Mouse (Mus musculus) hindbrain, embryonic 11.5 days (tissue): ENCODE data around the gene Eif4h. TPM values are rescaled to one million over a fixed set of nuclear protein-coding genes. Genes with fewer than 3 reads are reported as not detected.

Source experiments
- ATAC-seq: fragments of 200-750 bp; cut with Nextera tagmentation; 2 replicates; pipeline ENCODE4 v1.8.0; 2017; ENCODE audit warnings: mild to moderate bottlenecking, moderate TSS enrichment, moderate library complexity; ENCODE audit not compliant: low FRiP score
- DNase-seq: peaks from one replicate; pipeline ENCODE4 v3.0.0-alpha.2; 2015; ENCODE audit warnings: low spot score
- H3K27ac ChIP-seq: fragments of 300-500 bp; sonication (generic); 2 replicates; pipeline ENCODE4 v1.5.1; 2014; ENCODE audit warnings: mild to moderate bottlenecking, low read depth, low read length
- H3K27me3 ChIP-seq: fragments of 300-500 bp; sonication (generic); 2 replicates; pipeline ENCODE4 v1.6.1; 2014; ENCODE audit warnings: mild to moderate bottlenecking, low read length, moderate library complexity, mixed read lengths; ENCODE audit not compliant: control insufficient read depth, insufficient read depth
- H3K36me3 ChIP-seq: fragments of 300-500 bp; sonication (generic); 2 replicates; pipeline ENCODE4 v1.6.1; 2014; ENCODE audit warnings: mild to moderate bottlenecking, low read length, moderate library complexity, mixed read lengths; ENCODE audit not compliant: control insufficient read depth, insufficient read depth
- H3K4me1 ChIP-seq: fragments of 300-500 bp; sonication (generic); replicated peaks from 2 replicates; pipeline ENCODE4 v1.6.1; 2014; ENCODE audit warnings: low read length, mixed read lengths; ENCODE audit not compliant: control insufficient read depth, insufficient read depth
- H3K4me2 ChIP-seq: fragments of 300-500 bp; sonication (generic); replicated peaks from 2 replicates; pipeline ENCODE4 v1.6.1; 2014; ENCODE audit warnings: mild to moderate bottlenecking, low read depth, low read length
- H3K4me3 ChIP-seq: fragments of 300-500 bp; sonication (generic); 2 replicates; pipeline ENCODE4 v1.5.1; 2014; ENCODE audit warnings: low read depth, low read length
- H3K9ac ChIP-seq: fragments of 300-500 bp; sonication (generic); 2 replicates; pipeline ENCODE4 v1.6.1; 2014; ENCODE audit warnings: low read depth, low read length
- H3K9me3 ChIP-seq: fragments of 300-500 bp; sonication (generic); 2 replicates; pipeline ENCODE4 v1.6.1; 2016; ENCODE audit warnings: low read length; ENCODE audit not compliant: control insufficient read depth
- WGBS: fragments of 180-500 bp; shearing (Covaris S2); extraction: QIAGEN DNeasy Blood & Tissue Kit; methylation state at CpG from one replicate; pipeline ENCODE4 v1.1.7; 2014; 5-methylcytosine and 5-hydroxymethylcytosine counted together
- polyA plus RNA-seq: library from polyadenylated mRNA; unstranded; fragments of >200 nt; fragmentation: Nextera tagmentation; extraction: Ambion mirVana; gene quantifications from 2 replicates; pipeline ENCODE4 v1.2.1, GENCODE M21; 2014

Eif4h gene
- polyA plus RNA-seq, 1 experiment from 2014 or later, result 434 TPM

DNA sequence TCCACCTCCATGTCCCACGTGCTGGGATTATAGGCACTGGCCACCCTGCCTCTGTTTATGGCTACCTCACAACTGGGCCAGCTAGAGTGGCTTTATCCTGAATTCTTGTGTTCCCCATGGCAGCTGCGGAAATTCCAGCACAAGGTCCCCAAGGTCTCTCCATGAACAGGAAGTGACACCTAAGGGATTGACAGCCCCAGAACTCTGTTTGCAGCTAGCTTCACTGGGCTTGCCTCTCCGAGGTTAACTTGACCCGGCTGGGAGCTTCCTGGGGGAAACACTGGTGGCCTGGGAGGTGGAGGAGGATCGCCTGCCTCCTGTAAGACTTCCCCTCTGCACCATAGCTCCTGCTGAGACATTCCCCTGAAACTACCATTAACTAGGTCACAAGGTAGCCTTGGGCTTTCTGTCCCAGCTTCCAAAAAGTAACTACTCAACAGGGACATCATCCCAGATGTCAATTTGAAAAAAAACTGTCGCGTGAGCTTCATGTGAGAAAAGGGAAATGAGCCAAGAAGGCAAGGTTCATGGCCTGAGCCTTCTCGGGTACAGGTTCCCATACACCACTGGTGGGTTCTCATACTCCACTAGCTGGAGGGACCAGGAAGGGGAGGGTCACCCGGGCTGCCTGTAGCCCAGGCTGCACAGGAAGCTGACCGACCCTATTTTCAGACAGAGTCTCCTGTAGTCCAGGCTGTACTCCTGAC lies 66.6 kb downstream of the Eif4h start:
- Histone ChIP-seq H3K9ac (peak overlapping the region; percentile 62; the same call in 1 of the 2 replicates), H3K4me1 (peaks cover 3% of the 10 kb centered on the region; the same call in 1 of the 2 replicates), H3K4me2 (peak overlapping the region; percentile 67), H3K9me3 (no peaks in the 10 kb centered on the region), H3K36me3 (no peaks in the 10 kb centered on the region), H3K27me3 (no peaks in the 10 kb centered on the region), H3K4me3 (peak overlapping the region; percentile 41), H3K27ac (0 out of 2 replicates have a peak overlapping the region, but pooled peaks have one; percentile 62)
- DNase-seq (no peak), ATAC-seq (no peak)
- 44% methylated on average over 10 of the region's 10 CpGs for WGBS

DNA sequence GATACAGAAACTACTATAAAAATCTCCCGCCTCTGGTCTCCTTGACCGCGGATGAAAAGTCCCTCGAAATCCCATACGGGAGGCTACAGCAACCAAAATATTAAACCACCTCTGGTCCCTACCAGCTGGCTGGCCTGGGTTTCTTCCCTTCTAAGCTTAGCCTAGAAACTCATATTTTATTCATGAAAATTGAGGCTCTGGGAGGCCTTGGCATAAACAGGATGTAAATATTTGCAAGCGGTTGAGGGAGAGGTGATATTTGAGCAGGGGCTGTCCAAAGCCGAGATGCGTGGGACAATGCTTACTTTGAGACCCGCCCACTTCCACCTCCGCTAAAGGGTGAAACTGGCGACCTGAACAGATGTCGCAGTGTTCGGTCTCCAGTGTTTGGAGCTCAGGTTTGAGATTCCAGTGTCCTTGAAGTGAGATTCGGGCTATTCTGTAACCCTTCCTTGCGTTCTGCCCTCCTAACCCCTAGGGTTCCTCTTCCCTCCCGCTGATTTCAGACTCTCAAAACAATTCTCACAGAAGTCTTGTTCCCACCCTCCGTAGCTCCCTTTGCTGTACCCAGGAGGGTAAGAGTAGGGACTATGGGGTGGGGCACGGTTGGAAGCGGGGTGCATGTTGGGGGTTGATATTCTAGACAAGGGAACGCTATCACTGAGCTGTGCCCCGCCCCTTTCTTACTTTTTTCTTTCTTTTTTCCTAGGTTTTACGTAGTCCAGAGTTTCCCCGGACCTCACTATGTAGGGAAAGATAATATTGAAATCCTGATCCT lies 67.4 kb downstream of the Eif4h start:
- 2% methylated on average over 23 of the region's 23 CpGs for WGBS
- Histone ChIP-seq H3K27me3 (no peaks in the 10 kb centered on the region), H3K9ac (peak overlapping the region; percentile 62), H3K36me3 (no peaks in the 10 kb centered on the region), H3K9me3 (no peaks in the 10 kb centered on the region), H3K4me3 (peak overlapping the region; percentile 41), H3K4me2 (peak overlapping the region; percentile 67), H3K27ac (peak overlapping the region; percentile 62; the same call in 1 of the 2 replicates), H3K4me1 (peaks cover 3% of the 10 kb centered on the region; the same call in 1 of the 2 replicates)
- peak; percentile 79 for ATAC-seq
- peak; percentile 84 for DNase-seq

Other genes with a start within 250 kb of the Eif4h start
- 65.3 and 69.3 TPM in 2 replicates for gene Gtf2ird1, start 182.8 kb downstream of the Eif4h start, polyA plus RNA-seq
- gene Clip2, start 87.1 kb downstream of the Eif4h start, polyA plus RNA-seq, result 7.4 and 8.0 TPM in 2 replicates
- not detected in 2 replicates for gene Syna, start 79.3 kb downstream of the Eif4h start, polyA plus RNA-seq
- gene Rfc2, start 58.1 kb downstream of the Eif4h start, polyA plus RNA-seq, result 291 and 298 TPM in 2 replicates
- gene Lat2, start 24.5 kb downstream of the Eif4h start, polyA plus RNA-seq, result 0.77 and 3.1 TPM in 2 replicates
- 12.4 and 14.7 TPM in 2 replicates for gene Limk1, start 49.1 kb upstream of the Eif4h start, polyA plus RNA-seq
- gene Eln, start 107.8 kb upstream of the Eif4h start, polyA plus RNA-seq, result 1.7 and 1.8 TPM in 2 replicates